Mouse (Mus musculus) thymus, adult 2 months (tissue): ENCODE results near the gene Gm17651.

Experiments
- CTCF ChIP-seq: fragments of 200-500 bp; IDR thresholded peaks from 2 replicates; pipeline ENCODE4 v1.5.1; 2012; ENCODE audit warnings: mild to moderate bottlenecking, control low read depth, low read length, moderate library complexity, borderline replicate concordance; ENCODE audit not compliant: control insufficient read depth, poor library complexity, insufficient read depth; ENCODE audit errors: extremely low read depth
- POLR2A ChIP-seq: fragments of 200-500 bp; IDR thresholded peaks from 2 replicates; pipeline ENCODE4 v1.6.1; 2012; ENCODE audit warnings: mild to moderate bottlenecking, low read length, control low read depth, moderate library complexity; ENCODE audit not compliant: control insufficient read depth, poor library complexity, insufficient read depth; ENCODE audit errors: extremely low read depth

DNA sequence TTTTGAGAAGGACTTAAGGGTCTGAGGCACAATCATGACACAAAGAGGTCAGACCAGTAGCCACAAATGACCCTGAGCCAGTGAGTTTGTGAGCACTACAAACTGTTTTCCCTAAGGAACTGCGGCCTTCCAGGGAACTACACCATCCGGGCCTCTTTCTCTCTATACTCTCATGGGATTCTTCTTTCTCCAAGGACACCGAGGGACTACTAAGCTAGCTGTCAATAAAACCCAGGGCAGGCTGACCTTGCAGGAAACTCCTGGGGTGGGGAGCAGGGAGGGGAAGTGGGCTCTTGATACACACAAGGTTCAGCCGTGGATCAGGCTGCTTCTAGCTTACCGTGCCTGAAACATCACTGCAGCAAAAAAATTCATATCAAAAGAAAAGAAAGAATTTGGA lies 36.4 kb upstream of the Gm17651 start:
- TF ChIP-seq POLR2A (no peak), CTCF (no peak)
